Mouse (Mus musculus): ENCODE measurements at regions not wholly inside any gene's neighbourhood (a gene's known extent, or its start where the extent isn't known, plus 50 kb on each side); places are given as distances from the start of the nearest gene placed in this dataset.

- TF ChIP-seq CTCF (IDR thresholded peaks at IDR 0.05; ENCODE audit: control insufficient read depth, insufficient read depth, low read length): no peak
- TF ChIP-seq POLR2A (IDR thresholded peaks at IDR 0.05; ENCODE audit: borderline replicate concordance, control insufficient read depth, low read depth, low read length): no peak
These were observed 110.9 kb downstream of the Ptpn20 start for GRCm38 (mm10) chr14:33699777-33700438.

Data from bone marrow, adult 2 months (tissue).